Mouse (Mus musculus): ENCODE measurements around the gene Akr1c12. TPM values are rescaled to one million over a fixed set of nuclear protein-coding genes. Genes with fewer than 3 reads are reported as not detected.
"Not testable (repeated sequence)": the region's sequence is repeated elsewhere in the genome, so short reads cannot be mapped to it uniquely, and the experiment has no call there.

Akr1c12 gene
- polyA plus RNA-seq, 1 experiment: 2.4 TPM

GRCm38 (mm10) chr13:4281471-4282412 is 2.5 kb upstream of the Akr1c12 start:
- H3K4me3 ChIP-seq (ENCODE audit: insufficient read depth, poor library complexity, severe bottlenecking): no peak overlapping the region
- TF ChIP-seq FOSL1 (IDR thresholded peaks at IDR 0.05; ENCODE audit: insufficient read depth, low read length, poor library complexity, severe bottlenecking) (no peak), MYOG (IDR thresholded peaks at IDR 0.05; ENCODE audit: control insufficient read depth, extremely low read depth, insufficient read length) (no peak), MYOD1 (IDR thresholded peaks at IDR 0.05; ENCODE audit: control insufficient read depth, insufficient read length, low read depth) (no peak), CEBPB (IDR thresholded peaks at IDR 0.05; ENCODE audit: low read depth) (no peak), CTCF (IDR thresholded peaks at IDR 0.05; ENCODE audit: control insufficient read depth, insufficient read depth, insufficient read length) (no peak), MAX (IDR thresholded peaks at IDR 0.05) (no peak), USF1 (IDR thresholded peaks at IDR 0.05; ENCODE audit: low read depth) (no peak)
- no peaks in the 10 kb centered on the region for H3K27me3 ChIP-seq (ENCODE audit: control insufficient read depth, insufficient read depth, insufficient read length)
- H3K36me3 ChIP-seq (ENCODE audit: control insufficient read depth, insufficient read depth): no peaks in the 10 kb centered on the region
- H3K79me3 ChIP-seq (ENCODE audit: low read depth): no peaks in the 10 kb centered on the region
- no peak overlapping the region for H3ac ChIP-seq (ENCODE audit: control insufficient read depth, insufficient read length, low read depth)
- no peaks in the 10 kb centered on the region for H3K79me2 ChIP-seq (ENCODE audit: control insufficient read depth, insufficient read depth)

GRCm38 (mm10) chr13:4277526-4277925 is 1.7 kb downstream of the Akr1c12 start:
- no peak overlapping the region for H3K4me3 ChIP-seq (ENCODE audit: insufficient read depth, poor library complexity, severe bottlenecking)
- H3K79me3 ChIP-seq (ENCODE audit: low read depth): no peaks in the 10 kb centered on the region
- no peaks in the 10 kb centered on the region for H3K36me3 ChIP-seq (ENCODE audit: control insufficient read depth, insufficient read depth)
- no peak overlapping the region for H3ac ChIP-seq (ENCODE audit: control insufficient read depth, insufficient read length, low read depth)
- no peaks in the 10 kb centered on the region for H3K27me3 ChIP-seq (ENCODE audit: control insufficient read depth, insufficient read depth, insufficient read length)
- TF ChIP-seq MAX (IDR thresholded peaks at IDR 0.05) (no peak), MYOD1 (IDR thresholded peaks at IDR 0.05; ENCODE audit: control insufficient read depth, insufficient read length, low read depth) (no peak), CEBPB (IDR thresholded peaks at IDR 0.05; ENCODE audit: low read depth) (no peak), MYOG (IDR thresholded peaks at IDR 0.05; ENCODE audit: control insufficient read depth, extremely low read depth, insufficient read length) (no peak), FOSL1 (IDR thresholded peaks at IDR 0.05; ENCODE audit: insufficient read depth, low read length, poor library complexity, severe bottlenecking) (no peak), CTCF (IDR thresholded peaks at IDR 0.05; ENCODE audit: control insufficient read depth, insufficient read depth, insufficient read length) (no peak), USF1 (IDR thresholded peaks at IDR 0.05; ENCODE audit: low read depth) (no peak)
- H3K79me2 ChIP-seq (ENCODE audit: control insufficient read depth, insufficient read depth): no peaks in the 10 kb centered on the region

- H3K79me3 ChIP-seq (ENCODE audit: low read depth): no peaks in the 10 kb centered on the region
- TF ChIP-seq CTCF (IDR thresholded peaks at IDR 0.05; ENCODE audit: control insufficient read depth, insufficient read depth, insufficient read length) (no peak), MYOG (IDR thresholded peaks at IDR 0.05; ENCODE audit: control insufficient read depth, extremely low read depth, insufficient read length) (no peak), CEBPB (IDR thresholded peaks at IDR 0.05; ENCODE audit: low read depth) (no peak), MYOD1 (IDR thresholded peaks at IDR 0.05; ENCODE audit: control insufficient read depth, insufficient read length, low read depth) (no peak), USF1 (IDR thresholded peaks at IDR 0.05; ENCODE audit: low read depth) (no peak), MAX (IDR thresholded peaks at IDR 0.05) (no peak), FOSL1 (IDR thresholded peaks at IDR 0.05; ENCODE audit: insufficient read depth, low read length, poor library complexity, severe bottlenecking) (no peak)
- H3K4me3 ChIP-seq (ENCODE audit: insufficient read depth, poor library complexity, severe bottlenecking): no peak overlapping the region
- H3ac ChIP-seq (ENCODE audit: control insufficient read depth, insufficient read length, low read depth): no peak overlapping the region
- H3K79me2 ChIP-seq (ENCODE audit: control insufficient read depth, insufficient read depth): no peaks in the 10 kb centered on the region
- H3K36me3 ChIP-seq (ENCODE audit: control insufficient read depth, insufficient read depth): no peaks in the 10 kb centered on the region
- no peaks in the 10 kb centered on the region for H3K27me3 ChIP-seq (ENCODE audit: control insufficient read depth, insufficient read depth, insufficient read length)
These were observed 8.4 kb downstream of the Akr1c12 start for GRCm38 (mm10) chr13:4270860-4271259.

GRCm38 (mm10) chr13:4265455-4265854 is 13.8 kb downstream of the Akr1c12 start:
- not testable (repeated sequence) for H3K36me3 ChIP-seq (ENCODE audit: control insufficient read depth, insufficient read depth); H3K79me3 ChIP-seq (ENCODE audit: low read depth); H3K4me3 ChIP-seq (ENCODE audit: insufficient read depth, poor library complexity, severe bottlenecking); H3K79me2 ChIP-seq (ENCODE audit: control insufficient read depth, insufficient read depth); H3K27me3 ChIP-seq (ENCODE audit: control insufficient read depth, insufficient read depth, insufficient read length); H3ac ChIP-seq (ENCODE audit: control insufficient read depth, insufficient read length, low read depth)

GRCm38 (mm10) chr13:4265047-4265446 is 14.2 kb downstream of the Akr1c12 start:
- no peaks in the 10 kb centered on the region for H3K79me3 ChIP-seq (ENCODE audit: low read depth)
- H3K79me2 ChIP-seq (ENCODE audit: control insufficient read depth, insufficient read depth): no peaks in the 10 kb centered on the region
- no peaks in the 10 kb centered on the region for H3K27me3 ChIP-seq (ENCODE audit: control insufficient read depth, insufficient read depth, insufficient read length)
- TF ChIP-seq MYOD1 (IDR thresholded peaks at IDR 0.05; ENCODE audit: control insufficient read depth, insufficient read length, low read depth) (no peak), FOSL1 (IDR thresholded peaks at IDR 0.05; ENCODE audit: insufficient read depth, low read length, poor library complexity, severe bottlenecking) (no peak)
- no peaks in the 10 kb centered on the region for H3K36me3 ChIP-seq (ENCODE audit: control insufficient read depth, insufficient read depth)
- H3K4me3 ChIP-seq (ENCODE audit: insufficient read depth, poor library complexity, severe bottlenecking): no peak overlapping the region
- H3ac ChIP-seq (ENCODE audit: control insufficient read depth, insufficient read length, low read depth): no peak overlapping the region

- no peak overlapping the region for H3K4me3 ChIP-seq (ENCODE audit: insufficient read depth, poor library complexity, severe bottlenecking)
- TF ChIP-seq CEBPB (IDR thresholded peaks at IDR 0.05; ENCODE audit: low read depth): no peak
- TF ChIP-seq MYOG (IDR thresholded peaks at IDR 0.05; ENCODE audit: control insufficient read depth, extremely low read depth, insufficient read length): no peak
These were observed 14.6 kb downstream of the Akr1c12 start for GRCm38 (mm10) chr13:4264612-4265011.

More at GRCm38 (mm10) chr13:4264612-4265011, 14.6 kb downstream of the Akr1c12 start:
- no peaks in the 10 kb centered on the region for H3K79me2 ChIP-seq (ENCODE audit: control insufficient read depth, insufficient read depth)
- no peaks in the 10 kb centered on the region for H3K27me3 ChIP-seq (ENCODE audit: control insufficient read depth, insufficient read depth, insufficient read length)
- H3K36me3 ChIP-seq (ENCODE audit: control insufficient read depth, insufficient read depth): no peaks in the 10 kb centered on the region
- H3K79me3 ChIP-seq (ENCODE audit: low read depth): no peaks in the 10 kb centered on the region
- H3ac ChIP-seq (ENCODE audit: control insufficient read depth, insufficient read length, low read depth): no peak overlapping the region

Data from C2C12 (cell line).